ENCODE assay signal across 22 mouse cellular contexts in the genomic region with DNA sequence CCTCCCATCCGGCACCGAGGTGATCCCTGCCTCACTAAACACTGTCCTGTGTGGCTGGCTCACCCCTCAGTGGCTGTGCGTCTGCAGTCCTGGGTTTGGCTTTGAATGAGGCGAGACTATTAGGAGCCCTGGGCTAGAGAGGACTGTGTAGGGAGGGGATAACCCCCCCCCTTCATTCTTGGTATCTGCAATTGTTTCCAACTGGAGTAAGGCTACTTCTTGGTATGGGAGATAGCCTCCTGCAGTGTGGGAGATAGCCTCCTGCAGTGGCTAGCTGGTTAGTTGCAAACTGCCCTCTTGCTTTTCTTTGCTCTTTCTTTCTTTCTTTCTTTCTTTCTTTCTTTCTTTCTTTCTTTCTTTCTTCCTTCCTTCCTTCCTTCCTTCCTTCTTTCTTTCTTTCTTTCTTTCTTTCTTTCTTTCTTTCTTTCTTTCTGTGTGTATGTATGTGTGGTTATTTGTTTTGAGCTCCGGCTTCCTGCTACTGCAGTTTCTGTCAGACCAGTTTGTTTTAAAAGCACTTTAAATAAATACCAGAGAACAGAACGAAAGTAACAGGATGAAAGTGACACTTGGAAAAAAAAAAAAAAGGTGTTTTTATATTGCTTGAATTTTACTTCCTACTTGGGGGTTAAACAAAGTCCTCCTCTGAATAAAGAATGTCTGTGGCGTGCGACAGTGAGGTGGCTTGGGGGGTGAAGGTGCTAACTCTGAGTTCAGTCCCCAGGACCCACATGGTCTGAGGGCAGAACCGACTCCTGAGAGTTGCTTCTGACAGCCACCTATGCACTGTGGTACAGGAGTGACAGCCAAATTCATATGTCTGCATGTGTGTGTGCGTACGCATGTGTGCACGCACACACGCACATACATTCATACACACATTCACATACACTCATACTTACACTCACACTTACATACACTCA. TPM values are rescaled to one million over a fixed set of nuclear protein-coding genes. Genes with fewer than 3 reads are reported as not detected.
A peak's percentile ranks its signal among the peaks of the same experiment; 100 is the strongest.
DNase-seq lines count a peak whose midpoint lies in the region; ATAC-seq and TF ChIP-seq lines count a peak whose summit lies in the region.
"Had no signal": no experiment of that assay in that cellular context is flagged by ENCODE, and none has a peak within 500 bp of the region (broad histone marks: within the 10 kb centered on the region; RNA-seq: fewer than 3 reads in every experiment).

No protein-coding gene starts in this region.

- ATAC-seq in kidney, postnatal 0 days (replicated peaks; ENCODE audit: low FRiP score, low read depth) = no peak
- ATAC-seq in stomach, embryonic 14.5 days (ENCODE audit: insufficient number of reproducible peaks, insufficient read depth, low FRiP score, low read depth) = 0 out of 2 replicates have a peak, but pooled peaks have one; percentile 29
- ATAC-seq in megakaryocyte-erythroid progenitor cell, adult 5-6 weeks (replicated peaks; ENCODE audit: low FRiP score, low TSS enrichment, poor library complexity, severe bottlenecking) = no peak
- ATAC-seq: hindbrain, embryonic 16.5 days had no signal

- H3K9ac ChIP-seq in kidney, postnatal 0 days (ENCODE audit: low read depth, low read length) = no peak overlapping the region
- H3K9ac ChIP-seq in ES-E14 (ENCODE audit: insufficient read depth, low read depth, low read length, poor library complexity, severe bottlenecking) = 0 out of 2 replicates have a peak overlapping the region, but pooled peaks have one; percentile 45
- no peak overlapping the region for H3K9ac ChIP-seq in stomach, embryonic 14.5 days (replicated peaks; ENCODE audit: low read depth, low read length)
- H3K9ac ChIP-seq: embryonic facial prominence, embryonic 15.5 days; limb, embryonic 13.5 days; liver, embryonic 14.5 days; midbrain, embryonic 12.5 days; neural tube, embryonic 15.5 days had no signal

- intact Hi-C loops in left cerebral cortex, postnatal 14 days (cut with DNase I) = loop anchor here (5.0 kb wide), 1 partner anchor 169 kb away; no protein-coding TSS in a partner anchor

- peak overlapping the region; percentile 19; the same call in 1 of the 2 replicates for H3K27ac ChIP-seq in kidney, postnatal 0 days
- H3K27ac ChIP-seq in ES-E14 (ENCODE audit: insufficient read depth, low read depth, low read length, poor library complexity, severe bottlenecking) = no peak overlapping the region
- H3K27ac ChIP-seq in stomach, embryonic 14.5 days (ENCODE audit: low read length) = no peak overlapping the region
- H3K27ac ChIP-seq: embryonic facial prominence, embryonic 15.5 days; forebrain, embryonic 10.5 days; layer of hippocampus, adult 2 months; limb, embryonic 13.5 days; liver, embryonic 14.5 days; midbrain, embryonic 12.5 days; neural tube, embryonic 15.5 days had no signal

- no peaks in the 10 kb centered on the region for H3K4me1 ChIP-seq in kidney, postnatal 0 days (replicated peaks; ENCODE audit: insufficient read depth, low read length)
- H3K4me1 ChIP-seq in ES-E14 (ENCODE audit: control insufficient read depth in 2 of 2, insufficient read depth in 2 of 2, low read length in 2 of 2, poor library complexity in 1 of 2) = peaks cover 0 to 6% of the 10 kb centered on the region in 2 experiments; a peak in 2 of 4 replicates
- peaks cover 8% of the 10 kb centered on the region; the same call in 1 of the 2 replicates for H3K4me1 ChIP-seq in stomach, embryonic 14.5 days (ENCODE audit: control insufficient read depth, insufficient read depth, low read length)
- H3K4me1 ChIP-seq: embryonic facial prominence, embryonic 15.5 days; limb, embryonic 13.5 days; midbrain, embryonic 12.5 days; neural tube, embryonic 15.5 days had no signal

- no peak for TF ChIP-seq CTCF in kidney, postnatal 0 days (IDR thresholded peaks at IDR 0.05; ENCODE audit: low read depth)

- H3K4me2 ChIP-seq in kidney, postnatal 0 days (ENCODE audit: low read length) = no peak overlapping the region
- H3K4me2 ChIP-seq in stomach, embryonic 14.5 days (replicated peaks; ENCODE audit: low read depth, low read length) = no peak overlapping the region
- H3K4me2 ChIP-seq: embryonic facial prominence, embryonic 15.5 days; limb, embryonic 13.5 days; midbrain, embryonic 12.5 days; neural tube, embryonic 15.5 days had no signal

- in situ Hi-C loops in ES-E14 (cut with MboI; ENCODE audit: low sequenced_read_pairs in 2 of 2, unreplicated experiment in 2 of 2) = no loop called here

- no peaks in the 10 kb centered on the region for H3K36me3 ChIP-seq in kidney, postnatal 0 days (ENCODE audit: insufficient read depth, low read length)
- no peaks in the 10 kb centered on the region for H3K36me3 ChIP-seq in ES-E14 (ENCODE audit: control insufficient read depth, insufficient read depth, low read length, poor library complexity, severe bottlenecking)
- no peaks in the 10 kb centered on the region for H3K36me3 ChIP-seq in stomach, embryonic 14.5 days (ENCODE audit: control insufficient read depth, insufficient read depth, low read length)
- H3K36me3 ChIP-seq: embryonic facial prominence, embryonic 15.5 days; forebrain, embryonic 10.5 days; limb, embryonic 13.5 days; midbrain, embryonic 12.5 days; neural tube, embryonic 15.5 days had no signal

- 59% methylated on average over 13 of the region's 13 CpGs for WGBS in kidney, postnatal 0 days
- WGBS in stomach, embryonic 14.5 days = 61% methylated on average over 13 of the region's 13 CpGs

- peak; percentile 30 for DNase-seq in kidney, postnatal 0 days (ENCODE audit: low spot score)
- DNase-seq in kidney, postnatal 4 days = no peak
- DNase-seq in ES-E14 (ENCODE audit: low read depth, low spot score) = no peak
- peak; percentile 72 for DNase-seq in c-Kit-positive CD71-positive TER-119-negative erythroid progenitor cells, embryonic 14.5 days (ENCODE audit: low read depth)
- no peak for DNase-seq in left cerebral cortex, postnatal 14 days (ENCODE audit: low spot score in 2 of 2)
- DNase-seq: adrenal gland, postnatal 25 days; cerebellum, adult 9-11 months; embryo, embryonic 11 days; kidney, adult 8-10 months; lung, postnatal 4 days had no signal

- no peaks in the 10 kb centered on the region for H3K27me3 ChIP-seq in kidney, postnatal 0 days (ENCODE audit: insufficient read depth, low read length)
- H3K27me3 ChIP-seq in stomach, embryonic 14.5 days (ENCODE audit: control insufficient read depth, insufficient read depth, low read length) = no peaks in the 10 kb centered on the region
- H3K27me3 ChIP-seq: embryonic facial prominence, embryonic 15.5 days; limb, embryonic 13.5 days; neural tube, embryonic 15.5 days had no signal

- H3K4me3 ChIP-seq in kidney, postnatal 0 days (replicated peaks; ENCODE audit: low read depth, low read length) = no peak overlapping the region
- H3K4me3 ChIP-seq in ES-E14 (ENCODE audit: insufficient read depth in 1 of 2, low read depth in 1 of 2, low read length in 2 of 2, poor library complexity in 1 of 2, severe bottlenecking in 1 of 2) = no peak overlapping the region
- no peak overlapping the region for H3K4me3 ChIP-seq in stomach, embryonic 14.5 days (ENCODE audit: low read depth, low read length)
- H3K4me3 ChIP-seq: embryonic facial prominence, embryonic 15.5 days; forebrain, embryonic 10.5 days; layer of hippocampus, adult 2 months; limb, embryonic 13.5 days; midbrain, embryonic 12.5 days; neural tube, embryonic 15.5 days had no signal

- H3K9me3 ChIP-seq in kidney, postnatal 0 days (replicated peaks; ENCODE audit: low read length) = no peaks in the 10 kb centered on the region
- no peaks in the 10 kb centered on the region for H3K9me3 ChIP-seq in ES-E14 (ENCODE audit: control insufficient read depth, insufficient read depth, low read depth, low read length)
- no peaks in the 10 kb centered on the region for H3K9me3 ChIP-seq in stomach, embryonic 14.5 days (ENCODE audit: control insufficient read depth, low read depth, low read length)
- H3K9me3 ChIP-seq: embryonic facial prominence, embryonic 15.5 days; forebrain, embryonic 10.5 days; limb, embryonic 13.5 days; midbrain, embryonic 12.5 days; neural tube, embryonic 15.5 days had no signal

TF ChIP-seq in ES-E14, 5 proteins besides CTCF, POLR2A, EP300 and RAD21:
- TF ChIP-seq MAFK (IDR thresholded peaks at IDR 0.05; ENCODE audit: insufficient read depth, low read depth, low read length) (no peak), HCFC1 (IDR thresholded peaks at IDR 0.05; ENCODE audit: borderline replicate concordance, insufficient read depth, low read length) (no peak), ZNF384 (IDR thresholded peaks at IDR 0.05; ENCODE audit: low read depth, low read length) (no peak), CHD2 (IDR thresholded peaks at IDR 0.05; ENCODE audit: low read depth, low read length) (no peak), ZC3H11A (IDR thresholded peaks at IDR 0.05; ENCODE audit: borderline replicate concordance, low read depth, low read length) (no peak)

RNA-seq across cellular contexts. Expression of a gene that starts 45.3 kb away (rescaled TPM):
- polyA plus RNA-seq in kidney, postnatal 0 days (2015; fragmentation: Nextera tagmentation; extraction: Ambion mirVana) = 0.77 and 1.0 TPM in 2 replicates
- 0.48 and 0.98 TPM in 2 replicates for total RNA-seq in ES-E14 (2012; rRNA removed)
- 0.43 and 0.88 TPM in 2 replicates for polyA plus RNA-seq in stomach, embryonic 14.5 days (2014; fragmentation: Nextera tagmentation; extraction: Ambion mirVana)
- total RNA-seq in megakaryocyte-erythroid progenitor cell, adult 5-6 weeks (2014; fragmentation: Nextera tagmentation) = not detected in 2 replicates
- total RNA-seq in megakaryocyte-erythroid progenitor cell, adult 5-6 weeks (2017) = not detected in 2 replicates
- not detected for total RNA-seq in left cerebral cortex, postnatal 14 days (2021)
- total RNA-seq: adrenal gland, postnatal 25 days; gastrocnemius, adult 8-10 months; layer of hippocampus, adult 2 months; left cerebral cortex, adult 18-20 months had no signal
- polyA plus RNA-seq: midbrain, embryonic 12.5 days had no signal

RNA-seq across cellular contexts. Expression of a gene that starts 51.0 kb away (rescaled TPM):
- polyA plus RNA-seq in kidney, postnatal 0 days (2015; fragmentation: Nextera tagmentation; extraction: Ambion mirVana) = 3.6 and 3.9 TPM in 2 replicates
- total RNA-seq in ES-E14 (2012; rRNA removed) = 3.9 and 4.9 TPM in 2 replicates
- 0.84 and 1.2 TPM in 2 replicates for polyA plus RNA-seq in stomach, embryonic 14.5 days (2014; fragmentation: Nextera tagmentation; extraction: Ambion mirVana)
- total RNA-seq in megakaryocyte-erythroid progenitor cell, adult 5-6 weeks (2014; fragmentation: Nextera tagmentation) = 1.9 and 4.7 TPM in 2 replicates
- 1.3 and 2.4 TPM in 2 replicates for total RNA-seq in megakaryocyte-erythroid progenitor cell, adult 5-6 weeks (2017)
- 10 to 100 TPM; 21.4 to 26.3 TPM for total RNA-seq in left cerebral cortex, postnatal 14 days (2021)
- polyA plus RNA-seq: midbrain, embryonic 12.5 days had no signal

Comparison
In these comparisons a context has a peak if more than half of its experiments do, and no peak if none do; other contexts are left out.
1. DNase-seq: peak in kidney, postnatal 0 days (single experiment) and c-Kit-positive CD71-positive TER-119-negative erythroid progenitor cells, embryonic 14.5 days (single experiment); none in kidney, postnatal 4 days (0 of 2), ES-E14 (single experiment) and left cerebral cortex, postnatal 14 days (0 of 2).